Mouse (Mus musculus) 3T3-L1 (cell line): Measurements from ENCODE around the gene Cyp2s1.

Source experiments
- DNase-seq: peaks from one replicate; pipeline ENCODE4 v3.0.0-alpha.2; 2015; ENCODE audit warnings: low read depth, low spot score

Cyp2s1 gene

GRCm38 (mm10) chr7:25816241-25816919 is at the start of gene Cyp2s1:
TSS of gene Cyp2s1 (minus strand) at chr7:25816913.
- DNase-seq, result no peak

GRCm38 (mm10) chr7:25864861-25865260 is 48.1 kb upstream of the Cyp2s1 start:
- DNase-seq, result no peak

DNA sequence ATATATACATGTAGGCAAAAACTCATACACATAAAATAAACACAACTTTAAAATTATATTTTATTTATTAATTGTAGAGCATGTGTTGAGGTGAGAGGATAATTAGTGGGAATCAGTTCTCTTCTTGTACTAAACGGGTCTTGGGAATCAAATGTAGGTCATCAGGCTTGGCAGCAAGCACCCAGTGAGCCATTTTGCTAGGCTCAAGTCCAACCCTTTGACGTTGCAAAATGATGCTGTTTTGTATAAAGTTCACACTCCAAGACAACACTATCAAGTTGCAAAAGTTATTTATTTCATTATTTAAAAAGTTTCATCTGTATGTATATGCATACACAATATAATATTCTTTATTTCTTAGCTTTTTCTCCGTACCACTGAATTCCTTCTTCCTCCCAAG is 47.0 kb upstream of the Cyp2s1 start:
- DNase-seq, result no peak

DNA sequence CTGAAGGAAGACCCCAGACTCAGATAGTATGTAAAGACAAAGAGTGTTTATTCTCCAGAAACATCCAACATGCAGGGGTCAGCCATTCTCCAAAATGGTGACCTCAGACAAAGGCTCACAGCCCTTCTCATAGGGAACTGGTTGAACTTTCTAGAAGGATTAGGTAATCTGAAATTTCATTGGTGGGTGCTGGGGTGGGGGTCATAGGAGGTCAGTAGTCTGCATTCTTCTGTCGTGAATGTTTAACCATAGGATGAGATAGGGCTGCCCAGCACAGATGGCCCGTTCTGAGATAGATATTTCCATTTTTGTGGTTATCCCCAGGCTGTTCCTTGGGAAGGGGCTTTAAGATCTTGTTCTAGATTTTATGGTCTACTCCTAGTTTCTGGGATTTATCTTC is 45.7 kb upstream of the Cyp2s1 start:
- DNase-seq, result no peak

- DNase-seq, result peak; percentile 47
Measured at GRCm38 (mm10) chr7:25859962-25860870, 43.5 kb upstream of the Cyp2s1 start.

- DNase-seq, result peak; percentile 62
Measured at GRCm38 (mm10) chr7:25855082-25855481, 38.4 kb upstream of the Cyp2s1 start.

GRCm38 (mm10) chr7:25848444-25848812 is 31.7 kb upstream of the Cyp2s1 start:
- no peak for DNase-seq

- DNase-seq, result peak; percentile 58
Measured at GRCm38 (mm10) chr7:25847722-25848443, 31.2 kb upstream of the Cyp2s1 start.

- no peak for DNase-seq
Measured at GRCm38 (mm10) chr7:25844885-25845284, 28.2 kb upstream of the Cyp2s1 start.

DNA sequence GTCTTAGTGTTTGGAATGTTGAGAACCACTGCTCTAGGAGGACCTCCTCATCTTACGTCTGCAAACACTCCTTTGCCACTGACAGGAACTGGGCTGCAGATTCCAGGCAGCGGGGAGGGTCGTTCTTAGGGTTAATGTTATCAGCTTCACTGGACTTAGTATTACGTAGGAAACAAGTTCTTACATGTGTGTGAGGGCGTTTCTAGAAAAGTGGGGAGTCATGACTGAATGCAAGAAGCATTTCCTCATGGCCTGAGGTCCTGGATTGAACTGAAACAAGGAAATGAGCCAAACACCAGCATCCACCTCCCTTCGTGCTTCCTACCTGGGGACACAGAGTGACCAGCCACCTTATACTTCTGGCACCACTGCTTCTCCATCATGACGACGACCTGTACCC is 27.7 kb upstream of the Cyp2s1 start:
- no peak for DNase-seq

- no peak for DNase-seq
Measured at GRCm38 (mm10) chr7:25843492-25843891, 26.8 kb upstream of the Cyp2s1 start.

DNA sequence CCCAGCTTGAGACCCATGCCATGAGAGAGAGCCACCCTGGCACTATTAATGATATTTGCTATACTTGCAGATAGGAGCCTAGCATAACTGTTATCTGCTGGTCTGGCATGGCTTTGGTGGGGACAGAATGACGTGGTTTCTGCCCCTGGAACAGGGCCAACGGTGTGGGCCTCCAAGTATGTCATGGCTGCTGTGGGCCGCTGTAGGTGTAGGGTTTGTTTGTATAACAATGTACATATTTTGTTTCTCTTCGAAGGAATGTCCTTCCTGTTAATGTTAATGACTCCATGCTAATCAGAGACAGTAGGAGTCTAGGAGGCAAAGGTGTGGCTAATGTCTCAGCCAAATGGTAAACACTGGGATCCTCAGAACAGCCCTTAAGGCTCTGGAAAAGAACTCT is 24.2 kb upstream of the Cyp2s1 start:
- no peak for DNase-seq

- DNase-seq, result no peak
Measured at GRCm38 (mm10) chr7:25835188-25835891, 18.6 kb upstream of the Cyp2s1 start.

DNA sequence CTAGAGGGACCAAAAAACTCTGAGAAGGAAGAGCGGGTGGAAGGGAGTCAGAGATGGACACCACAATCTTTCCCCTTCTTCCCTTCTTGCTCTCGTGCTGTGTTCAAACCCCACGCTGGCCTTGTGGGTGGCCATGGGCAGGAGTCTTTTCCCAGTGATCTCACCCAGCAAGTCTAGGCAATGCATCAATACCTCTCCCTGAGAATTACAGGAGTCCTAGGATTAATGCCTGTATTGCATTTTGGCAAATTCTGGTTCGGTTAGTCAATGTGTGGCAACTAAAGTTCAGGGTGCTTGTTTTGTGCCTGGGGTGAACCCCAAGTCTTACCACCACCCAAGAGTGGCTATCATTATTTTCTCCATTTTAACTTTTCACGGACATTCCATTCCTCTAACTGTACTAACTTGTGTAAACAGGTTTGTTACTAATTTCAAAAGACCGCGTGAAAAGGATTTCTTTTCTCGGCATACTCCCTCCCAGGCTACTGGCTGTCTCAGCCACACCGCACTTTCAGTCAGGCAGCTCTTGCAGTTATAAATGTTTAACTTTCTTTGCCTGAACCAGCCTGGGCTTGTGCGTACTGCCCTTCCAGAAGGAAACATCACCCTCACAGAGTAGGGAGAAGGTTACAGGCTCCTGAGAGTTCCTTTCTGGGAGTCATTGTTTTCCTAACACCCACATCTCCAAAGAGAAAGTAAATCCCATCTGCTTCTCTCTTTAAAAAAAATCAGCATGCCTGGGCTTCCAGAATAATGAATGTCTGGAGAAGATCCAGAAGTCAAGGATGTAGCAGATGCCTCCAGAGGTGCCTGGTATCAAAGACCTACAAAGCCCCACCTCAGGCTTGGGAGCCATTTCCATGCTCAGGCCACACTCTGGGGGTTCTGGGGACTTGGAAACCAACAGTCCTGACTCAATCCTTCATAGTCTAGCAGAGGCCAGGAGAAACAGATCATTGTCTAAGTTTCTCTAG is 15.1 kb upstream of the Cyp2s1 start:
- DNase-seq, result peak; percentile 49

DNA sequence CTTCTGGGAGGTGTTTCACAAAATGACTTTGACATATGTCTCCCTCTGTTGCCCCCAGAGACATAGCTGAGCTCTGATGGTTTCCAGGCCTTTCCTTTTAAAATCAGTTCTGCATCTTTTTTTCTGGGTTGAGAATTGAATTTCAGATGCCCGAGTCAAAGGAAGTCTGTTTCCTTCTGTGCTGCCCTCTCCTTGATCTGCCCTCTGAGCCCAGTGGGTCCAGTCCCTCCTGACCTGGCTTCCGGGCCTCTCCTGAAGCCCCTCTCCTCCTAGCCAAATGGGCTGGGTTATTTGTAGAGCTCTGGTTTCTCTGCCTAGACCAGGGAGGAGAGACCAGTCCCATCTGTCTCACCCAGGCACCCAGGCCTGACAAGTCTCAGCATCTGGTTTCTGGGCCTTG is 13.5 kb upstream of the Cyp2s1 start:
- no peak for DNase-seq

DNA sequence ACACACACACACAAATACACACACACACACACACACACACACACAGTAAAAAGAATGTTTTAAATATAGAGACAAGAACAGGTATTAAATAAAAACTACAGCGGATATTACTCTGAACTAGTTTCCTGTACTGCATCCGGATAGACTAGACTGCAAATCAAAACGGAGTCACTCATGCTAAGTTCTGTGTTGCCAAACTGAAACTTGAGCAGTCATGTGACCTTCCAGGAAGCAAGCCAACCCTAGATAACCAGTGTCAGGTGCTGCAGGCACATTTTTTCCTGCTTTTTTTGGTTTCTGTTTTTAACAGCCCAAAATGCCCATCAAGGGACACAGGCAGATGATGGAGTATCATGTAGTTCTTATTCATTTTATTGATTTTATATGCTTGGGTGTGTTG is 10.5 kb upstream of the Cyp2s1 start:
- peak; percentile 94 for DNase-seq

DNA sequence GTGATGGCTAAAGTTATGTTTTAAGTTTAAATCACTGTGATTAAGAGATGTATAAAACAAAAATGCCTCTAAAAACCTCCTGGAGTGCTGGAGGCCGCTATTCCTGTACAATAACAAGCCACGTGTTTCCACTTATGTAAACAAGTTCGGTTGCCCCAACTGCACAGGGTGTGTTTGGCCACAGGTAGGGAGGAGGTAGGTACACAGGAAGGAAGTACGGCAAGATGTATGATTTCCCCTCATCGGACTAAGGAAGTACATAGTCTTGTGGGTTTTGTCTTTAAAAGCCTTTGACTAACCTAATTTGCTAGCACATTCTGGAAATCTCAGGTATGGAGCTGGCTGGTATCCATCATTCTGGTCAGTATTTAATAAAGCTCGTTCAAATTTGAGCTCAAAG is 9.3 kb upstream of the Cyp2s1 start:
- DNase-seq, result no peak

GRCm38 (mm10) chr7:25825043-25825442 is 8.3 kb upstream of the Cyp2s1 start:
- no peak for DNase-seq

DNA sequence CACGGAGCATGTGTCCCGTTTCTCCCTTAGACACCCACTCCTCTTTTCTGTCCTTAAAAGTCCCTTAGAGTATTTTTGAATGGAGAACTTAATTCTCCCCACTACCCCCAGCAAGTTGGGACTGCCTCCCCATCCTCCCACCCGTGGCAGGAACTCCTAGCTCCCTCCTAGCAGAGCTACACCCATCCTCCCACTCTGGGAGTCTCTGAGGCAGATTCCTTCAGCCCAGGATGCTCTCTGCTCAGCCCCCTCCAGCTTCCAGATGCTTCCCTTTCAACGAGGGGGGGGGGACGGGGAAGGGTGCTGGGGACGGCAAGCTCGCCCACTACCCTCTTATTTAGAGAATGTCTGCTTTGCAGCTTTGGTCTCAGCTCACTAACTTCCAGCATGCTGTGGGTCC is 1.1 kb downstream of the Cyp2s1 start:
- DNase-seq, result no peak

- DNase-seq, result peak; percentile 17
Measured at GRCm38 (mm10) chr7:25814711-25815110, 2.0 kb downstream of the Cyp2s1 start.

- DNase-seq, result peak; percentile 25
Measured at GRCm38 (mm10) chr7:25812195-25812594, 4.5 kb downstream of the Cyp2s1 start.
